Mouse (Mus musculus) large intestine, adult 2 months (tissue): ENCODE data around the gene Thbs2. TPM values are rescaled to one million over a fixed set of nuclear protein-coding genes. Genes with fewer than 3 reads are reported as not detected.
"Not testable (repeated sequence)": the region's sequence is repeated elsewhere in the genome, so short reads cannot be mapped to it uniquely, and the experiment has no call there.

Experiments used
- DNase-seq: peaks from one replicate; pipeline ENCODE4 v3.0.0-alpha.2; 2012; ENCODE audit warnings: low read depth, low spot score
- WGBS: fragments of 180-500 bp; shearing (Covaris S2); methylation state at CpG from one replicate; pipeline ENCODE4 v1.1.7; 2018; 5-methylcytosine and 5-hydroxymethylcytosine counted together
- polyA plus RNA-seq: library from polyadenylated mRNA; depleted of rRNA; stranded (reverse); fragments of >200 nt; gene quantifications from 2 replicates; pipeline ENCODE4 v1.2.3, GENCODE M21; 2012; rRNA removed

Gene Thbs2
- polyA plus RNA-seq, 1 experiment: 5.5 TPM

DNA sequence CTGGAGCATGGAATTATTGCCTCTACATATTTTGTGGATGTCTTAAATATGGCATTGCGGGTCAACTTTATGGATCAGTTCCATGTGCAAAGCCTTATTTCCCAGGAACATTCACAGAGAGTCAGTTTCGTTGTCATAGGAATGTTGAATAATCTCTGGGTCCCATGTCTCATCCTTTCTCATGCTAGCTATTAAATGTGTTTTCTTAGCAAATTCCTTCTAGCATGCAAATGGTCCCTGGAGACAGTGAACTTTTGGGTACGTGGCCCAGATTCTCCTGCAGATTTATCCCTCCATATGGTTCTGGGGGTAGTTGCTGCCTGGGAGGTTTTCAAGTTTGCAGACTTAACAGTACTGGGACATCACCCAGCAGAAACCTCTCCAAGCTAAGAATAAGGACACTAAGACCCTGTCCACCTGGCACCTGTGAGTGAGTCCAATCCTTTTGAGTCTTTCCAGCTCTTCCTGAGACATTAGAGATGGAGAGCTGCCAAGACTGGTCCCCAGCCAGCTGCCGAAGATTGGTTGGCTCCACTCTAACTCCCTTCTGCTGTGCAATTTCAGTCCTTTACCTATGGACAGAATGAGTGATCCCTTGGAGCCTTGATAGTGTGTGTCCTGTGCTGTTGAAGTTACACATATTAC, 45.9 kb downstream of the Thbs2 start:
- no peak for DNase-seq
- WGBS: 64% methylated on average over 4 of the region's 4 CpGs

DNA sequence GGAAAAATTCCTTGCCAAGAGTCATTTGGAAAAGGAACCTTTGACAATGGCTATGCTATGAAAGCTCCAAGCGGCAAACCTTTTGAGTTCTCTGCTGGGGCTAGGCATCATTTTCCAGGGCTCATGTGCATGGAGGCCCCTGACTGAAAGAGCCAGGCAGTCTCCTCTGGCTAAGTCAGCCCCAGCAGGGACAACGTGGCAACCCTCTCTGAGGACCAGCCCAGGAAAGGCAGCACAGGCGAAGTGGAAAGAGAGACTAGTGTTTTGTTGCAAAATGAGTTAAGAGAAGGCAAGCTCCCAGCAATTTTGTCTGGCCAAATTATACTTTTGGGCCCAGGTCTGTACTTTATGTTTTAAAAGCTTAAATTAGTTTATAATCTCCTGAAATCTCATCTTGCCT, 50.0 kb downstream of the Thbs2 start:
- WGBS: 69% methylated on average over 3 of the region's 3 CpGs
- DNase-seq: no peak

DNA sequence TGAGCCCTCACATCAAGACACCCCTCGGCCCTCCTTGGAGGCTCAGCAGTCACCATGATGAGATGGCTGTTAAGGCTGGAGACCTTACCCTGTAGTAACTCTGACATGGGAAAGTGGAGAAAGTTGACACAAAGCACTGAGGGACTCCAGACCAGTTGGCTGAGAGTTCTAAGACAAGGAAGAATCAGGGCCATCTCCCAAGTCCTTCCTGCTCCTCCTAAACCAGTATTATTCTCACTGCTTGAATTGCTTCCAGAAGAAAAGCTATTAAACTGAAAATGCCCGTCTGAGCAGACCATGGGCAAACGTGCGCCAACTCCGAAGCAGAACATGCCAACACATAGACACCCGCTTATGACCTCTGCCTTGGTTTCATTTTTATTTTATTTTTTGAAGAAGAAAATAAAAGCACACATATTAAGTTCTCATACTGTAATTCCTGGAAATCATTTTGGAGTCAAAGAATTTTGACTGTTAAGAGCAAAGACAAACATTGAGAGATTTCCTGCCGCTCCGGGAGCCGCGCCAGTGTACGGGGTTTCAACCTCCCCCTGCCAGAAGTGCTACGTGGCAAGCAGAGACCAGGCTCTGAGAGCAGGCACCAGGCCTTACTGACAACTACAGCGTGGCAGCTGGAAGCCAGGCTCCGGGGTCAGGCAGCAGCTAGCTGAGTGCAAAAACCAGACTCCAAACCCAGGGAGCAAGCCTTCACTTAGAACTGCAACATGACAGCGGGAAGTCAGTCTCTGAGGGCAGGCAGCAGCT, 53.5 kb downstream of the Thbs2 start:
- peak; percentile 6 for DNase-seq
- WGBS: 48% methylated on average over 15 of the region's 15 CpGs

DNA sequence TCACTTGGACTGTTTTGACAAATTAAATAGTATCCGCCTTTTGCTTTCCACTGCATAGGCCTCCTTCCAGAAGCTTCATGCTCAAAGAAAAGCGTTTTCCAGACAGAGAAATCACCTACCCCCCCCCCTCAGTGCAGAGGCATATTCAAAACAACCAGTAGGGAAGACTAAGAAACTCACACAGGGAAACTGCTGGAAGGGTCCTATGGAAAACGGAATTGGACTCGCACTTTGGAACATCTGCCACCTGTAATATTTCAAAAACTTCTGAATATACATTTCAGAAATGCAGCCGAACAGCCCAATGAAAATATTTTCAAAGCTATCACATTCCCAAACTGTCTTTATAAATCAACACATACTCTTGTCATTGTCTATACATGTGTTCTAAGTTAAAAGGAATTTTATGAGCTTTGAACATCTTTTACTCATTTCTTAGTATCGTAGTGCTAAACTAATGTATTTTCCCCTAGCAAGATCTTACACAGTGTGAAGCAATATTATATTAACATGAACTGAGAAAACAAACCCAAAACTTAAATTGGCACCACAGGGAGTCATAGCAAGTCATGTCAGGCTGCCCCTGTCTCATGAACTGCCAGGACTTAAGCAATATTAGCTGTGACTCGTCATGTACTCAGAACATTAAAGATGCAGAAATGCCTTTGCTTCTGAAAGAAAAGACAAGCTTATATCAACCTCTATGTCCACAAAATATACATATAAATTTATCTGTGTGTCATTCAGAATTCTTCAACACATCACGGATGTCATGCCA, 58.3 kb downstream of the Thbs2 start:
- no peak for DNase-seq
- 82% methylated on average over 8 of the region's 8 CpGs for WGBS

DNA sequence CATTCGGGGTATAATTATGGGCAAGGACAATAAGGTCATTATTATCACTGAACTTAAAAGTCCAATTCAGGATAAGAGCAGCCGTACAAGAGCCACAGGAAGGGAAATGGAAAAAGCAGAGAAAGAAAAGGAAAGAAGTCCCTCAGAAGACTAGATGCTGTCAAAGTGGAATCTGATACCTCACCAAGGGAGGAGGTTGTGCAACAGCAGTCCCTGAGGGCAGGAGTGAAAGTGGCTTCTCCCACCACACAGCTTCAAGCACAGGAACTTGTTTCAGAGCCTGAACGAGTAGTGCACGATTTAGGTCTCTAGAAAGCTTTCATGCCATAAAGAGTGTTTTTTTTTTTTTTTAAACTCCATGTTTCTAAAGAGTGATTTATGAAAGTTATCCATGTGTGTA, 65.1 kb downstream of the Thbs2 start:
- DNase-seq: no peak
- 68% methylated on average over 4 of the region's 4 CpGs for WGBS

DNA sequence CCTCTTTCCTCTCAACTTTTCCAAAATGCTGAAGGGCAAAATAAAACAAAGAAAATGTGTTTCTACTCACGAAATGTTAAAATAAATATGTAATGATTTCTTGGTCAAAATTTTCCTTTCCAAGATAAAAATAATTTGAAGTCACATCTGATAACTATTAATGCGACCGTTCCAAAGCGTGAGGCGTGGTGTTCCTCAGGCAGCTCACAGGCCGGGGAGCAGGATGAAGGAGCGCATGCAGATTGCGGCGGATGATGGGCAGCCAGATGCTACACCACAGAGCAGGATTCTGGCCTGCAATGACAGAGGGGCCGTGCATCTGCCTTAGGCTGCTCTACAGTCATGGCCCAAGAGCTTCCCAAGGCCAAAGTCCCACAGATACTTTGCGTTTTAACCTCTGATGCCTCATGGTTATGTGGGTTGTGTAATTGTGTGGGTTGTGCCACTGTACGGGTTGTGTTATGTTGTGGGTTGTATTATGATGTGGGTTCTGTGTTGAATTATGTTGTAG, 66.2 kb downstream of the Thbs2 start:
- 84% methylated on average over 12 of the region's 12 CpGs for WGBS
- DNase-seq: no peak

DNA sequence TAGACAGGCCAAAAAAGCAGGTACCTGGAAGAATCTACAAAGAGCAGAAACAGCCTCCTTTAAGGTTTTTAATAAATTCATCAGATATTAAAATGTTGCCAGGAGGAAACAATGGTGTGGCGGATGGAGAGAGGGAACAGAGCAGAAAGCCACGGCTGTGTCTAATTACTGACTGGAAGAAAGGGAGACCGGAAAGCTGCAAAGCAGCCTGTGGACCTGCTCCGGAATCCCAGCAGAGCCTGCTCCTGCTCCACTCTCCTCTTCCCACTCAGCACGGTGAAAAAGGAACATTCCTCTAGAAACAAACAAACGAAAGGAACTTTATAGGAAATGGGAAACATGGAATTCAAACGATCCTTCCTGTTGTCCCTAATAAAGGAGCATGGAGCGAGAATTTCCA, 69.6 kb downstream of the Thbs2 start:
- DNase-seq: no peak
- WGBS: 29% methylated on average over 8 of the region's 8 CpGs

DNA sequence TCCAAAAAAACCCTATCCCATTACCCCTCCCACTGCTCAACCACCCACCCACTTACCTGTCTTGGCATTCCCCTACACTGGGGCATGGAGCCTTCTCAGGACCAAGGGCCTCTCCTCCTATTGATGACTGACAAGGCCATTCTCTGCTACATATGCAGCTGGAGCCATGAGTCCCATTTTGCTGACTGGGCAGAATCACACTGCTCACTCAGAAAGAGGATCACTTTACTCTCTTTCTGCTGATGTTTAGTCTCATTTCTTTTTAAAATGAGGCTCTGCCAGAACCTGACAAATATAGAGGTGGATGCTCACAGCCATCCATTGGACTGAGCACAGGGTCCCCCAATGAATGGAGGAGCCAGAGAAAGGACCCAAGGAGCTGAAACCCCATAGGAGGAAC, 73.0 kb downstream of the Thbs2 start:
- not testable (repeated sequence) for DNase-seq

DNA sequence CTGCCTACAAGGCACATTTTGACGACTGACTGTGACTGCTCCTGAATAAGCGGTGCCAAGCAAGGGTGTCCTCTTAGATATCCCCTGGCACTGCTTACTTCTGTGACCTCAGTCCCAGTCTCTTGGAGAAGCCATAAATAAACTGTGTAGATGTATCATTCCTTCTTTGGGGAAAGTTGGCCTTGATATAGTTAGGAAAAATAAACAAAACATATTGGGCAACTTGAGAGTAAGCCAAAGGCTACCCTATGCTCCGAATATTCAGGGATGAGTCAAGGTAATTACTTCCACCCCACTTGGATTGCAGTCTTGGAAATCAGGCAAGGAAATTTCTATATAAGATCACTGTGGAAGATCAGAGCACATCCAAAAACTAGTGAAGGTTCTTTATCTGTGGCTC, 74.0 kb downstream of the Thbs2 start:
- DNase-seq: no peak
- 67% methylated on average over 3 of the region's 3 CpGs for WGBS

DNA sequence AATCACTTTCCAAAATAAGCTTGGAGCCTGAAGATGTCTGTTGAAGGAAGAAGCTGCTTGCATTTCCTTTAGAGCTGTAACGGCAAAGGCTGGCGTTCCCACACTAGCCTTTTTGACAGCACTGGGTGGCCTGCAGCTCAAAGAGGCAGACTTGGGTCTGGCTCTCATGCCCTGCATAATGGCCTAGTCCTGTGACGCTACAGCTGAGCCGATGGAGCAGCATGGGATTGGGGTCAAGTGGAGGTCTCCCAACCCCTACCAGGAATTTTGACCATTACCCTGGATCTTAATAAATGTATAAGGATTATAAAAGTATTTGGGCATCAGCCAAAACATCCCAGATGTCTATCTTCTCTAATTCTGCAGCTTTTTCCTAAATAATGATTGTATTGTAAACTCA, 75.0 kb downstream of the Thbs2 start:
- no peak for DNase-seq
- WGBS: 71% methylated on average over 4 of the region's 4 CpGs

Other genes starting within 250 kb of the Thbs2 start
- gene Wdr27, start 248.9 kb upstream of the Thbs2 start, polyA plus RNA-seq: 1.5 and 2.2 TPM in 2 replicates
- 13.0 and 18.3 TPM in 2 replicates for gene 1600012H06Rik, start 248.9 kb upstream of the Thbs2 start, polyA plus RNA-seq